Mouse (Mus musculus) liver, embryonic 11.5 days (tissue): ENCODE measurements around the gene Prdm10. TPM values are rescaled to one million over a fixed set of nuclear protein-coding genes. Genes with fewer than 3 reads are reported as not detected.

Experiments
- polyA plus RNA-seq: library from polyadenylated mRNA; unstranded; fragments of >200 nt; fragmentation: Nextera tagmentation; extraction: Ambion mirVana; gene quantifications from 2 replicates; pipeline ENCODE4 v1.2.1, GENCODE M21; 2014

The Prdm10 gene
- polyA plus RNA-seq, 1 experiment from 2014 or later: 6.5 TPM

Other genes starting within 250 kb of the Prdm10 start
- gene Zbtb44, start 249.9 kb upstream of the Prdm10 start, polyA plus RNA-seq: 8.2 and 9.1 TPM in 2 replicates
- 1.4 and 1.5 TPM in 2 replicates for gene St14, start 148.7 kb upstream of the Prdm10 start, polyA plus RNA-seq
- 256 and 297 TPM in 2 replicates for gene Aplp2, start 68.7 kb upstream of the Prdm10 start, polyA plus RNA-seq
- gene Nfrkb, start 105.7 kb downstream of the Prdm10 start, polyA plus RNA-seq: 16.1 and 16.4 TPM in 2 replicates
- not detected in 2 replicates for gene Tmem45b, start 183.9 kb downstream of the Prdm10 start, polyA plus RNA-seq